9 mouse cellular contexts compared by ENCODE assay signal in genomic region chr9:56092102-56092501, GRCm38 (mm10). TPM values are rescaled to one million over a fixed set of nuclear protein-coding genes. Genes with fewer than 3 reads are reported as not detected.
A peak's percentile ranks its signal among the peaks of the same experiment; 100 is the strongest.
DNase-seq lines count a peak whose midpoint lies in the region; TF ChIP-seq lines count a peak whose summit lies in the region.
"Had no signal": no experiment of that assay in that cellular context is flagged by ENCODE, and none has a peak within 500 bp of the region (broad histone marks: within the 10 kb centered on the region; RNA-seq: fewer than 3 reads in every experiment).

No protein-coding gene starts in this region.

- no peak overlapping the region; the same call in 1 of the 2 replicates for H3K27ac ChIP-seq in layer of hippocampus, adult 2 months
- H3K27ac ChIP-seq: embryonic facial prominence, embryonic 13.5 days had no signal

- no peak overlapping the region for H3K4me3 ChIP-seq in layer of hippocampus, adult 2 months
- H3K4me3 ChIP-seq: embryonic facial prominence, embryonic 13.5 days had no signal

- no peak for DNase-seq in layer of hippocampus, adult 2 months (ENCODE audit: low spot score in 2 of 2)
- no peak for DNase-seq in layer of hippocampus, adult 9-10 months (ENCODE audit: low spot score)
- peak; percentile 37 to 48 for DNase-seq in CD8-positive naive resting alpha-beta T cell, adult 2 months (ENCODE audit: low read depth in 2 of 2, low spot score in 2 of 2)
- DNase-seq in ZHBTc4 (ENCODE audit: low read depth, low spot score), result peak; percentile 60
- peak; percentile 53 for DNase-seq in splenic B cell, adult 2 months (ENCODE audit: low read depth, low spot score)
- no peak for DNase-seq in frontal cortex, postnatal 14 days (ENCODE audit: low spot score in 2 of 2)
- no peak for DNase-seq in adrenal gland, postnatal 10 days
- DNase-seq: gastrocnemius, postnatal 14 days had no signal

- TF ChIP-seq CTCF in layer of hippocampus, adult 2 months (conservative IDR thresholded peaks at IDR 0.05), result peak; percentile 71

- no peaks in the 10 kb centered on the region for H3K36me3 ChIP-seq in splenic B cell, adult 2 months (ENCODE audit: control insufficient read depth, insufficient read depth, low read length, poor library complexity, severe bottlenecking)
- H3K36me3 ChIP-seq: embryonic facial prominence, embryonic 13.5 days had no signal

- H3K27me3 ChIP-seq in splenic B cell, adult 2 months (ENCODE audit: control insufficient read depth, insufficient read depth, low read length, poor library complexity, severe bottlenecking), result no peaks in the 10 kb centered on the region
- H3K27me3 ChIP-seq: embryonic facial prominence, embryonic 13.5 days had no signal

RNA-seq across cellular contexts. Expression of gene Pstpip1, which starts 2.3 kb away (rescaled TPM):
- total RNA-seq in layer of hippocampus, adult 2 months (2021), result 1 to 10 TPM; 2.0 to 4.8 TPM
- 1 to 10 TPM; 3.6 to 4.9 TPM for total RNA-seq in adrenal gland, postnatal 10 days (2021)

RNA-seq across cellular contexts. Expression of gene Rcn2, which starts 50.5 kb away (rescaled TPM):
- total RNA-seq in layer of hippocampus, adult 2 months (2021), result 10 to 100 TPM; 91.8 to 92.3 TPM
- 10 to 100 TPM; 40.1 to 41.2 TPM for total RNA-seq in adrenal gland, postnatal 10 days (2021)

Comparison
In these comparisons a context has a peak if more than half of its experiments do, and no peak if none do; other contexts are left out.
1. DNase-seq: peak in CD8-positive naive resting alpha-beta T cell, adult 2 months (2 of 2), ZHBTc4 (single experiment) and splenic B cell, adult 2 months (single experiment); none in layer of hippocampus, adult 2 months (0 of 2), layer of hippocampus, adult 9-10 months (single experiment), frontal cortex, postnatal 14 days (0 of 2) and adrenal gland, postnatal 10 days (single experiment).